Mouse (Mus musculus) cortical plate, adult 2 months (tissue): ENCODE data around the gene Enox1.

ENCODE experiments used
- CTCF ChIP-seq: fragments of 200-500 bp; IDR thresholded peaks from 2 replicates; pipeline ENCODE4 v1.5.1; 2011; ENCODE audit warnings: mild to moderate bottlenecking, control low read depth, low read length; ENCODE audit not compliant: insufficient read depth; ENCODE audit errors: extremely low read depth
- POLR2A ChIP-seq: fragments of 200-500 bp; IDR thresholded peaks from 2 replicates; pipeline ENCODE4 v1.6.1; 2011; ENCODE audit warnings: mild to moderate bottlenecking, low read length, control low read depth; ENCODE audit not compliant: insufficient read depth; ENCODE audit errors: extremely low read depth

DNA sequence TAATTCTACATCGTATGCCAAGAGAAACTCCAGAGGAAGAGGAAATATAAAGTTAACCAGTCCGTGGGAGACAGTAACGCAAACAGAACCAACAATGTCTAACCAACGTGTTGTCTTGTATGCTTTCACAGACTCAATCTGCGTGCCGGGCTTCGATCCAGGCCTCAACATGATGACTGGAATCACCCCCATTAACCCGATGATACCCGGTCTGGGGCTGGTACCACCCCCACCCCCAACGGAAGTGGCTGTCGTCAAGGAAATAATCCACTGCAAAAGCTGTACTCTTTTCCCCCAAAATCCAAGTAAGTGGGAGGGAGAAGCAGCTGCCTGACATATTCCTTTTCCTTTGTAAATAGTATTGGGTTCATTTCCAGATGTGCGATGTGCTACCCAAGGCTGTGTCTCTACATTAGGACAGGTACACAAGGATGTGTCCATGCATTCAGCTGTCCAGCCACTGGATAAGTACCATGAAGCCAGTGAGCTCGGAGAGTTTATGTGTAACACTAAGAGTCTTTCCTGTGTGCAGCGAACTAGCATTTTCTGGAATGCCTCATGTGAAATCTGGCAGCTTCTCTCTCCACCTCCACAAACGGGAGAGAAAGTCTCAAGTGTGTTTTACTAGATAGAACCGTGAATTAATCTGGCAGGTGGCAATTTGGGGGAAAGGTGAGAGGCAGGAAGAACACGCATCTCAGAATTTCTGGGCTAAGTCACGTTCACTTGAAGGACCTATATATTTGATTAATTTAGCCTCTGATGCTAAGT, 421.1 kb downstream of the Enox1 start:
- TF ChIP-seq CTCF, result no peak
- TF ChIP-seq POLR2A, result no peak
